Mouse (Mus musculus) ES-E14 (cell line): ENCODE measurements around the gene Far2. TPM values are rescaled to one million over a fixed set of nuclear protein-coding genes. Genes with fewer than 3 reads are reported as not detected.

Experiments
- DNase-seq: peaks from one replicate; pipeline ENCODE4 v3.0.0-alpha.2; 2013; ENCODE audit warnings: low read depth, low spot score
- H3K27ac ChIP-seq: 2 replicates; pipeline ENCODE4 v1.5.1; 2012; ENCODE audit warnings: low read depth, mild to moderate bottlenecking, low read length, moderate library complexity, mixed read lengths; ENCODE audit not compliant: poor library complexity, insufficient read depth, severe bottlenecking
- H3K36me3 ChIP-seq: 2 replicates; pipeline ENCODE4 v1.6.1; 2012; ENCODE audit warnings: mild to moderate bottlenecking, low read length, moderate library complexity, mixed read lengths; ENCODE audit not compliant: control insufficient read depth, poor library complexity, insufficient read depth, severe bottlenecking
- H3K4me1 ChIP-seq, 2 experiments: fragments of 150-350 bp in 1 of 2; sonication (generic) in 1 of 2; 2 replicates each; pipeline ENCODE4 v1.6.1; 2012; ENCODE audit warnings: low read length in 2 of 2, mild to moderate bottlenecking in 1 of 2, mixed read lengths in 1 of 2; ENCODE audit not compliant: control insufficient read depth in 2 of 2, insufficient read depth in 2 of 2, poor library complexity in 1 of 2
- H3K4me3 ChIP-seq, 2 experiments: fragments of 150-350 bp in 1 of 2; sonication (generic) in 1 of 2; 2 replicates each; pipeline ENCODE4 v1.5.1; 2012; ENCODE audit warnings: low read length in 2 of 2, low read depth in 1 of 2, mild to moderate bottlenecking in 1 of 2, mixed read lengths in 1 of 2; ENCODE audit not compliant: insufficient read depth in 1 of 2, poor library complexity in 1 of 2, severe bottlenecking in 1 of 2
- H3K9ac ChIP-seq: 2 replicates; pipeline ENCODE4 v1.6.1; 2012; ENCODE audit warnings: low read depth, mild to moderate bottlenecking, low read length, mixed read lengths; ENCODE audit not compliant: poor library complexity, insufficient read depth, severe bottlenecking
- H3K9me3 ChIP-seq: fragments of 150-350 bp; sonication (generic); 2 replicates; pipeline ENCODE4 v1.6.1; 2012; ENCODE audit warnings: low read depth, mild to moderate bottlenecking, low read length; ENCODE audit not compliant: control insufficient read depth, insufficient read depth
- CHD2 ChIP-seq: IDR thresholded peaks from 2 replicates; pipeline ENCODE4 v1.6.1; 2014; ENCODE audit warnings: mild to moderate bottlenecking, low read depth, low read length, inconsistent platforms
- HCFC1 ChIP-seq: IDR thresholded peaks from 2 replicates; pipeline ENCODE4 v1.6.1; 2012; ENCODE audit warnings: low read length, inconsistent platforms, borderline replicate concordance; ENCODE audit not compliant: insufficient read depth
- MAFK ChIP-seq: IDR thresholded peaks from 2 replicates; pipeline ENCODE4 v1.6.1; 2014; ENCODE audit warnings: mild to moderate bottlenecking, low read depth, low read length, inconsistent platforms; ENCODE audit not compliant: insufficient read depth
- ZC3H11A ChIP-seq: IDR thresholded peaks from 2 replicates; pipeline ENCODE4 v1.6.1; 2012; ENCODE audit warnings: low read depth, mild to moderate bottlenecking, inconsistent platforms, low read length, borderline replicate concordance
- ZNF384 ChIP-seq: IDR thresholded peaks from 2 replicates; pipeline ENCODE4 v1.6.1; 2012; ENCODE audit warnings: low read depth, low read length, inconsistent platforms
- in situ Hi-C, 2 experiments: fragments of 600-800 bp; cut with MboI; formaldehyde crosslinking; loops; one replicate each; pipeline ENCODE4 v1.15.1; 2025; ENCODE audit warnings: low sequenced_read_pairs in 2 of 2, inconsistent platforms in 1 of 2; ENCODE audit not compliant: unreplicated experiment in 2 of 2
- total RNA-seq: library from RNA; depleted of rRNA; stranded (reverse); fragments of 300-350 nt; gene quantifications from 2 replicates; pipeline ENCODE4 v1.2.3, GENCODE M21; 2012; rRNA removed

The Far2 gene
- total RNA-seq, 1 experiment = 1.5 TPM

DNA sequence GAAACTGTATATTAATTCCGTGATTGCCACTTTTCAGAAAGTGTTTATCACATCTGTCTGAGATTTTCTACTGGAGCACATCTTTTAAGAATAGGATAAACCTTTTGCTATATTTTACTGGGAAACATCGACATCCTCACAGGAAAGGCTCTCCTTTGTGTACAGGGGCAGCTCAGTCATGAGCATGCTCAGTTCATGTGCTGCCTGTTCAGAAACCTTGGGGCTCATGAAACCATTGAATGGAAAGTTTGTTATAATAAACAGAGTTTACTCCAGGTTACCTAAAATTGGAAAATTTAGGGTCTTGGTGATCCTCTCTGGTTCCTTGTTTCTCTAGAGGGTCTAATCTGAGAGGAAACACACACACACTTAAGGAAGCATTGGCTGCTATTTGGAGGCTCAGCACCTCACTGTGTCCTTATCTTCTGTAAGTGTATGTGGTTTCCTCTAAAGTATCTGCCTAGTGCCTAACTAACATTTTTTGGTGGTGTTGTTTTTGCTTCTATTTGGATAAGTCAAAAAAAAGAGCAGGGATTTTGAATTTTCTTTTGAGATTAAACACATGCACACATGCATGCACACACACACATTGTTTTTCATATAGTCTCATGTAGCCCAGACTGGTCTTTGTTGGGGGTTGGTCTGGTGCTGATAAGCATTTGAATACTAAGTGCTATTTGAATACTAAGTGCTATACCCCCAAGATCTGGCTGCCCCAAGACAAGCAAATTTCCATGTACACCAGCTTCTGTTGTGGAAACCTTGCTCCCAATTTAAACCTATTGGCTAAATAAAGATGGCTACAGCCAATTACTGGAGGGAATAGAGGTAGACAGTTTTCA, 171.4 kb downstream of the Far2 start:
- no peak for TF ChIP-seq HCFC1
- no peak for TF ChIP-seq MAFK
- TF ChIP-seq ZNF384 = no peak
- no peak for TF ChIP-seq CHD2
- no peak for TF ChIP-seq ZC3H11A
- H3K4me1 ChIP-seq = no peaks in the 10 kb centered on the region; a peak in 1 of 4 replicates
- H3K36me3 ChIP-seq = peaks cover 2% of the 10 kb centered on the region; the same call in 1 of the 2 replicates
- no peak overlapping the region for H3K4me3 ChIP-seq
- H3K27ac ChIP-seq = no peak overlapping the region
- H3K9ac ChIP-seq = no peak overlapping the region
- H3K9me3 ChIP-seq = no peaks in the 10 kb centered on the region
- no peak for DNase-seq
- in situ Hi-C loops = no loop called here

DNA sequence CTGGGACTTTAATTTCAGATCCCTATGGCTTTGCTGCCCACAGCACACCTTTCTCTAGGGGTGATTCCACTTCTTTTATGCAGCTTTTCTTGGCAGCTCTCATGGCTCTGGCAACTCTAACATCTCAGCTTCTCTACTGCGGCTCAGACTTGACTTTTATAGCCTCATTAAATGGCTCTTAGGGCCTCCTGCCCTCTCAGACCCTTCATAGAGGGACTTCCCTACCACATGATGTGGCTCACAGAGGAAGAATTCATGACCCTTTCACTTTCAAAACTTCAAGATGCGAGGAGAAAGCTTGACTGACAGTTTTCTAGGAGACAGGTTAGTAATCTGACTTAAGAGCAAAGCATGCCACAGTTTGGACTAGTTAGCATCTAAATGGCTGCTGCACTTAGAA, 175.6 kb downstream of the Far2 start:
- no peak for DNase-seq
- in situ Hi-C loops = no loop called here
- Histone ChIP-seq H3K27ac (no peak overlapping the region), H3K9me3 (no peaks in the 10 kb centered on the region), H3K9ac (no peak overlapping the region), H3K36me3 (no peaks in the 10 kb centered on the region), H3K4me3 (no peak overlapping the region), H3K4me1 (no peaks in the 10 kb centered on the region)
- TF ChIP-seq HCFC1 (no peak), MAFK (no peak), CHD2 (no peak), ZNF384 (no peak), ZC3H11A (no peak)

GRCm38 (mm10) chr6:148227542-148227941, 180.5 kb downstream of the Far2 start:
- no peak overlapping the region for H3K4me3 ChIP-seq
- TF ChIP-seq CHD2 (no peak), ZC3H11A (no peak), HCFC1 (no peak), ZNF384 (no peak), MAFK (no peak)
- no peak for DNase-seq
- H3K36me3 ChIP-seq = no peaks in the 10 kb centered on the region
- no peaks in the 10 kb centered on the region for H3K9me3 ChIP-seq
- no peaks in the 10 kb centered on the region for H3K4me1 ChIP-seq
- in situ Hi-C loops = no loop called here
- no peak overlapping the region for H3K27ac ChIP-seq
- no peak overlapping the region for H3K9ac ChIP-seq

Other genes starting within 250 kb of the Far2 start
- 180 and 197 TPM in 2 replicates for gene Ergic2, start 165.1 kb downstream of the Far2 start, total RNA-seq